Mouse (Mus musculus): ENCODE measurements around the gene Dhx9.

Dhx9 gene

GRCm38 (mm10) chr1:153485201-153485796, 2.2 kb downstream of the Dhx9 start:
- no peak for DNase-seq (ENCODE audit: low spot score)

DNA sequence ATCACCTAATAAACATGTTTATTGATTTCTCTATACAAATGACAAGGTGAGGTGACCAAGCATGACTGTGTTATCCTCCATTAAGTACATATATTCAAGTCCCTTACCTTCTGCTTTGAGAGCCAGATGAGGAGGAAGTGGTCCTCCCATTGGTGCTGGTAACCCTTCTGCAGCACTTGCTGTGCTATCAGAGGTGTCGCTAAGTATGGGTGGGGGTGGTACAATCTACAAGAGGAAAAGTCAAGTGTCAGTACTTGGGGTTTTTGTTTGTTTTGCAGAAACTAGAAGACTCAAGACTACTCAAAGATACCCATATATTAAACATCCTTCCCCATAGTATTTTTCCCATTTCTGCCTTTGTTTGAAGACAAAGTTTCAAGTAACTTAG, 6.4 kb downstream of the Dhx9 start:
- DNase-seq (ENCODE audit: low spot score): no peak

- no peak for DNase-seq (ENCODE audit: low spot score)
These were observed 7.0 kb downstream of the Dhx9 start for GRCm38 (mm10) chr1:153480386-153481024.

GRCm38 (mm10) chr1:153479296-153479695, 8.2 kb downstream of the Dhx9 start:
- DNase-seq (ENCODE audit: low spot score): no peak

GRCm38 (mm10) chr1:153461796-153462195, 25.7 kb downstream of the Dhx9 start:
- no peak for DNase-seq (ENCODE audit: low spot score)

DNA sequence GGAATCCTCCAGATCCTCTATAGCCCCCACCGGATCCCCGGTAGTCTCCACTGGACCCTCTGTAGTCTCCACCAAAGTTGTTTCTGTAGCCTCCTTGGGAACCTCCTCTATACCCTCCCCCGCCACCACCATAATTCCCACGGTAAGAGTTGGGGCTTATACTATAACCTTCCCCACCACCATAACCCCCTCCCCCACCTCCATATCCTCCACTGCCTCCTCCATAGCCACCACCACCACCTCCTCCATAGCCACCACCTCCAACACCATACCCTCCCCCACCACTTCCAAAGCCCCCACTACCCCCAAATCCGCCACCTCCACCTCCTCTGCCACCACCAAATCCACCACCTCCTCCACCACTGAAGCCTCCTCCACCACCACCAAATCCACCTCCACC, 31.3 kb downstream of the Dhx9 start:
- DNase-seq (ENCODE audit: low spot score): no peak

GRCm38 (mm10) chr1:153453146-153453642, 34.3 kb downstream of the Dhx9 start:
- no peak for DNase-seq (ENCODE audit: low spot score)

- DNase-seq (ENCODE audit: low spot score): peak; percentile 51
These were observed 36.0 kb downstream of the Dhx9 start for GRCm38 (mm10) chr1:153451237-153452154.

DNA sequence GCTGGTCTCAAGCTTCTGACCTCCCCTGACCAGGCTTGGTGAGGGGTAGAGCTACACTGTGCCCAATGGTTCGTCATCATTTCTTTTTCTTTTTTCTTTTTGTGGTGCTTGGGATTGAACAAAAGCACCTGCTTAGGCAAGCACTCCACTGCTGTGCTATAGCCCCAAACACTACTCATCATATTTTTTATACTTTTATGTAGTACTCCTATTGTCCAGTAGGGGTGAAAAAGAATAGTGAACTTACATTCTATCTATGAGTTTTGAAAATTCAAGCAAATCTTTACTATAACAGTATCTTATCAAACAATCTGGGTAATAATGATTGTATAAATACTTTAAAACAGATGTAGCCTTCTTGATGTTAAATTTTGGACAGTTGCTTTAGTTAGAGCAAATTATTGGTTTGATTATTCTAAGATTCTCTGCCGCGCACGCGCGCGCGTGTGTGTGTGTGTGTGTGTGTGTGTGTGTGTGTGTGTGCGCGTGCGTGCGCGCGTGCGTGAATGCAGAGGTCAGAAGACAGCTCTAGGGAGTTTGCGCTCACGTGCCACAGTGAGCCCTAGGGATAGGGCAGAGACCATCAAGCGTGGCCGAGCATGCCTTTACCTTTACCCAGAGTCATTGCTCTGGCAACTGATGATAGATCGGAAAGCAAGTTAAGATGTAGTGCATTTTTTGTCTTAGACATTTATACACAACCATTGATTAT, 41.2 kb downstream of the Dhx9 start:
- DNase-seq (ENCODE audit: low spot score): no peak

GRCm38 (mm10) chr1:153443632-153444031, 43.8 kb downstream of the Dhx9 start:
- no peak for DNase-seq (ENCODE audit: low spot score)

DNA sequence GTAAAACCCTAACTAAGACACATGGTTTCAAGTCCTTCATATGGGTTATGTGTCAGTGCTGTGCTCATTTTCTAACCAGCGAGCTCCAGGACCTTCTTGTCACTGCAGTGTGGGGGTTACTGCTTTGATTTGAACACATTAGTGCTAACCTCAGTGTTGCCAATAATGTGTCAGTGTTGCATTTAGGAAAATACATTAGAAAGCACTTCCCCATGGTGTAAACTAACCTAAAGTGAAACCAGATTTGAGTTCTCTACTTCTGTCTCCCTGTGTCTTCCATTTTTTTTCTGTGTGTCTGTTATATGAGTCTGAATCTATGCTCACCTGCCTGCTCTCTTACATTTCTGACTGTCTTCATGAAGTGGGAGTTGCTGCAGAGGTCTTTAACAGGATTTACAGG, 44.4 kb downstream of the Dhx9 start:
- DNase-seq (ENCODE audit: low spot score): no peak

DNA sequence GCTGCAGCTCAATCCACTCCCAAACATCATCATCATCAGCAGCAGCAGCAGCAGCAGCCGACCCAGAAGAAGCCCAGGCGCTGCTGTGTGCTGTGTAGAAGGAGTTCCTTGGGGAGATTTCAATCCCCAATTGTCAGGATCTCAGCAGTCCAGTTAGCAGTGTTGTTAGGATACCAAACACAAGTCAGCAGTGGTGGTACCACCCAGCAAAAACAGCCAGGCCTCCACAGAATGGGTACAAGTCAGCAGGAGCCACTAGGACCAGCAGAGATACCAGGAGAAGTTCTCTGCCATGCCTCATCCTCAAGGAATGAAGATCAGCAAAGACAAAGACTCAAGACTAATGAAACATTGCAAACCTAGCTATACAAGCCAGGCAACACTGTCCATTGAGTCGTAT, 45.8 kb downstream of the Dhx9 start:
- DNase-seq (ENCODE audit: low spot score): no peak

- DNase-seq (ENCODE audit: low spot score): no peak
These were observed 46.7 kb downstream of the Dhx9 start for GRCm38 (mm10) chr1:153440752-153441151.

- no peak for DNase-seq (ENCODE audit: low spot score)
These were observed 49.9 kb downstream of the Dhx9 start for GRCm38 (mm10) chr1:153437536-153437935.

GRCm38 (mm10) chr1:153433851-153434589, 53.4 kb downstream of the Dhx9 start:
- DNase-seq (ENCODE audit: low spot score): no peak

- no peak for DNase-seq (ENCODE audit: low spot score)
These were observed 55.1 kb downstream of the Dhx9 start for GRCm38 (mm10) chr1:153432329-153432728.

- no peak for DNase-seq (ENCODE audit: low spot score)
These were observed 55.8 kb downstream of the Dhx9 start for GRCm38 (mm10) chr1:153431701-153432100.

DNA sequence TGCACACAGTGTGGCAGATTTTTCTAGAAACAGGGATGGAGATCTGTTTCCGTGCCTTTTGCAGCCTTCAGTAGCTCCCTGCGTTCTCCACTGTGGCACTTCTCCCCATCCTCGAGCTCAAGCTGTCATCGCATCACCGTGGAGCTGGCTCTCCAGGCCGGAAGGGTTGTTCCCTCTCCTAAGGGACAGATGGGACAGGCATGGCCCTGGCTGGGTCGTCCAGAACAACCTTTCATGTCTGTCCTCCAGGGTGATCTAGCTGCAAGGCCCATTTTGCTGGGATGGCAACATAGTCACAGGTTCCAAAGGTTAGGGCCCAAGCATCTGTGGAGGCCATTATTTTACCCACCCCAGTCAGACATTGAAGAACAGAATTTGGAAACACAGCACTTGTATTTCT, 56.3 kb downstream of the Dhx9 start:
- DNase-seq (ENCODE audit: low spot score): no peak

- peak; percentile 40 for DNase-seq (ENCODE audit: low spot score)
These were observed 62.5 kb downstream of the Dhx9 start, which contains the start of gene Shcbp1l for GRCm38 (mm10) chr1:153424770-153425584. Gene Shcbp1l (plus strand): TSS chr1:153425162.

- no peak for DNase-seq (ENCODE audit: low spot score)
These were observed 63.2 kb downstream of the Dhx9 start for GRCm38 (mm10) chr1:153424271-153424670.
